Mouse (Mus musculus): ENCODE measurements around the gene Wasf2. TPM values are rescaled to one million over a fixed set of nuclear protein-coding genes. Genes with fewer than 3 reads are reported as not detected.

Gene Wasf2
- polyA plus RNA-seq, 1 experiment = 8.8 TPM

DNA sequence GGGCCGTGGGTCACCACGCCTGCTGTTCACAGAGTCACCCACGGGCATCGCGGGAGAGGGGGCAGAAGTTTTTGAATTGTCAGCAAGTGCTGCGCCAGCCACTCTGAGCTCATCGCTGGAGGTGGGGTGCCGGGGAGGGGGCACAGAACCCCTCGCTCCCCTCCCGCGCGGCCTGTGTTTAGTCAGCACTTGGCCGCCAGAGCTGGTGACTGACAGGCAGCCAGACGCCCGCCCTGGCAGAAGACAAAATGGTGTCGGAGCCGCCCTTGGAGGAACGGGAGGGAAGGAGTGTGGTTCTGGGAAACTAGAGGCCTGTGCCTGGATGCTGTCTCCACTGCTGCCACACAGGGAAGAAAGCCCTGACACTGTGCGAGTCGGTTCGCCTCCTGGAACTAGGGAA, 70.0 kb downstream of the Wasf2 start:
- no peaks in the 10 kb centered on the region for H3K9me3 ChIP-seq (ENCODE audit: control insufficient read depth, low read length)
- H3K4me1 ChIP-seq (ENCODE audit: control insufficient read depth) = peaks cover 13% of the 10 kb centered on the region
- peaks cover 27% of the 10 kb centered on the region for H3K36me3 ChIP-seq (ENCODE audit: control insufficient read depth)
- H3K27me3 ChIP-seq (ENCODE audit: control insufficient read depth) = no peaks in the 10 kb centered on the region
- no peak overlapping the region for H3K4me3 ChIP-seq (replicated peaks)
- no peak for TF ChIP-seq GATA1 (IDR thresholded peaks at IDR 0.05; ENCODE audit: low read length)
- TF ChIP-seq TAL1 (IDR thresholded peaks at IDR 0.05; ENCODE audit: low read length) = no peak

DNA sequence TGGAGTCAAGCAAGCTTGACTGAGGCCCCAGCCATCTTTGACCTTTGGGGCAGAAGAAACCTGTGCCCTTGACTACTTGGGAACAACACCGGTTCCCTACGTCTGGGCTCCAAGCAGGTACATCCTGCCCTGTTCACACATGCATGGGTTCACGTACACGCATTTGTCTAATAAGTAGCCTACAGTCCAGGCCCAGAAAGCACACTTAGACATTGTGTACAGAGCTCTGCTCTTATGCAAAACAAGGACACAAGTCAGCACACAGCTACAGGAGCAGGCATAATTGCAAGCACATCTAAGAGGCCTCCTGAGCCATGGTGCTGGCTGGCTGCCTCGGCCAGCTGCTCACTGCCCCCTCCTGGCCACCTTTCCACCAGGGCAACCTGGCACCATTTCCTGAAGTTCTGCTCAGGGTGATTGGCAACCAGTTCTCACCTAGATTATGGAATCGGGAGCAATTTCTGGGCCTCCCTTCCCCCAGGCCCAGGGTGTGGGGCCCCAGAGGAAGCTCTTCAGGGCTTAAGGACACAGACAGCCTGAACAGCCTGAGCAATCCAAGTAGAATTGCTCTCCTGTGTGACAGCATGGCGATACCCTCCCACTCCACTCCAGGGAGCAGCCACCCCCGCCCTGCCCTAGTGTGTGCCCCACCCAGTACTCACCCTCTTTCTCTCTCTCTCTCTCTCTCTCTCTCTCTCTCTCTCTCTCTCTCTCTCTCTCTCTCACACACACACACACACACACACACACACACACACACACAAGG, 70.9 kb downstream of the Wasf2 start:
- no peak overlapping the region for H3K4me3 ChIP-seq (replicated peaks)
- H3K36me3 ChIP-seq (ENCODE audit: control insufficient read depth) = peaks cover 18% of the 10 kb centered on the region
- H3K27me3 ChIP-seq (ENCODE audit: control insufficient read depth) = no peaks in the 10 kb centered on the region
- TF ChIP-seq TAL1 (IDR thresholded peaks at IDR 0.05; ENCODE audit: low read length) = no peak
- no peak for TF ChIP-seq GATA1 (IDR thresholded peaks at IDR 0.05; ENCODE audit: low read length)
- no peaks in the 10 kb centered on the region for H3K9me3 ChIP-seq (ENCODE audit: control insufficient read depth, low read length)
- peaks cover 13% of the 10 kb centered on the region for H3K4me1 ChIP-seq (ENCODE audit: control insufficient read depth)

DNA sequence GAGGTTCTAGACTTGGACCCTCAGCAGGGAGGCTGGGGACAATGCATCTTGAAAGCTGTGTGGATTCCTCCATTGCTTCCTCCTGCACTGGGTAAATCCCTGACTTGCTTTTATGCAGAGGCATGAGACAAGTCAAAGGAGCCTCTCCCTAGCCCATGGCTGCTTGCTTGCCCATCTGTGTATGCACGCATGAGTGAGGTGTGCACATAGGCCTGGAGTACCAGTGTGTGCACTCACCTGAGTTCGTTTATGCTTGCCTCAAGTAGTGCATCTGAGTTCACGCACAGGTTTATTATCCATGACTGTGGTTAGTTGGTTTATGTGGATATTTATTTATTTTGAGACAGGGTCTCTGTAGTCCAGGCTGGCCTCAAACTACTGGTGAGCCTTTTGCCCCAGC, 71.9 kb downstream of the Wasf2 start:
- Histone ChIP-seq H3K36me3 (ENCODE audit: control insufficient read depth) (peaks cover 7% of the 10 kb centered on the region), H3K4me3 (replicated peaks) (no peak overlapping the region), H3K9me3 (ENCODE audit: control insufficient read depth, low read length) (no peaks in the 10 kb centered on the region), H3K27me3 (ENCODE audit: control insufficient read depth) (no peaks in the 10 kb centered on the region), H3K4me1 (ENCODE audit: control insufficient read depth) (peaks cover 13% of the 10 kb centered on the region)
- TF ChIP-seq GATA1 (IDR thresholded peaks at IDR 0.05; ENCODE audit: low read length) (no peak), TAL1 (IDR thresholded peaks at IDR 0.05; ENCODE audit: low read length) (no peak)

DNA sequence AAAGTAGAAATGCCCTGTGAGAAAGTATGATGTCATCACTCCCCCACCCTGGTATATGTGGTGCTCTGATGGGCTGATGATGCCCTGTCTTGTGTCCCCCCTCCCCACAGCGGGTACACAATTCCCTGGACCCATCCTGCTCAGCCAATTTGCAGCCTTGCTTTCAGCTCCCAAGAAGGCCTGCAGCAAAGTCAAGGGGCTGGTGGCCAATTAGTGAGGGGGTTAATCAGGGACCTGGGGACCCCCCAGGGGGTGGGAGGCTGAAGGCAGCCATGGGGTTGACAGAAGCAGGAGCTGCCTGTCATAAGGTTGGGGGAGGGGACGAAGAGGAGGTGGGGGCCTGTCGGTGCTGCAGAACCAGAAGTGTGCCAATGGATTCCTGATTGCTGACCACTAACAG, 73.3 kb downstream of the Wasf2 start:
- no peak for TF ChIP-seq TAL1 (IDR thresholded peaks at IDR 0.05; ENCODE audit: low read length)
- TF ChIP-seq GATA1 (IDR thresholded peaks at IDR 0.05; ENCODE audit: low read length) = no peak
- peaks cover 3% of the 10 kb centered on the region for H3K27me3 ChIP-seq (ENCODE audit: control insufficient read depth)
- H3K36me3 ChIP-seq (ENCODE audit: control insufficient read depth) = peaks cover 3% of the 10 kb centered on the region
- H3K4me1 ChIP-seq (ENCODE audit: control insufficient read depth) = peaks cover 13% of the 10 kb centered on the region
- H3K9me3 ChIP-seq (ENCODE audit: control insufficient read depth, low read length) = no peaks in the 10 kb centered on the region
- H3K4me3 ChIP-seq (replicated peaks) = no peak overlapping the region

DNA sequence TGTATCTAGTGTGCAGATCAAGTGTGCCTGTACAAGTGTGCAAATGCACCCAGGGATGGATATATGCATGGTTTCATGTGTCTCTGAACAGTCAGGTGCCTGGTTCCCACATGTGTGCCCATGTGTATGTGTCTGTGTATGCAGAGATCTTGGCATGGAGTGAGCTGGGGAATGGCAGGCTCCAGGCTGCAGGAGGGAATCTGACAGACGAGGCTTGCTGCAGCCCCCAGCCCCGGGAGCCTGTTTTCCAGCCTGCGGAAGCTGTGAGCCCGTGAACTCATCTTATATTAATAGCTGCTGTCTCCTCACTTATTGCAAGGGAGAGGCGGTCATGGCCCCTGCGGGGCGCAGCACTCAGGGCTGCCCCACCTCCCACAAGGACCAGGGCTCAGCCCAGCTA, 74.1 kb downstream of the Wasf2 start:
- Histone ChIP-seq H3K4me3 (replicated peaks) (no peak overlapping the region), H3K4me1 (ENCODE audit: control insufficient read depth) (peaks cover 10% of the 10 kb centered on the region), H3K27me3 (ENCODE audit: control insufficient read depth) (peaks cover 10% of the 10 kb centered on the region), H3K9me3 (ENCODE audit: control insufficient read depth, low read length) (no peaks in the 10 kb centered on the region), H3K36me3 (ENCODE audit: control insufficient read depth) (peaks cover 3% of the 10 kb centered on the region)
- TF ChIP-seq GATA1 (IDR thresholded peaks at IDR 0.05; ENCODE audit: low read length) (no peak), TAL1 (IDR thresholded peaks at IDR 0.05; ENCODE audit: low read length) (no peak)

DNA sequence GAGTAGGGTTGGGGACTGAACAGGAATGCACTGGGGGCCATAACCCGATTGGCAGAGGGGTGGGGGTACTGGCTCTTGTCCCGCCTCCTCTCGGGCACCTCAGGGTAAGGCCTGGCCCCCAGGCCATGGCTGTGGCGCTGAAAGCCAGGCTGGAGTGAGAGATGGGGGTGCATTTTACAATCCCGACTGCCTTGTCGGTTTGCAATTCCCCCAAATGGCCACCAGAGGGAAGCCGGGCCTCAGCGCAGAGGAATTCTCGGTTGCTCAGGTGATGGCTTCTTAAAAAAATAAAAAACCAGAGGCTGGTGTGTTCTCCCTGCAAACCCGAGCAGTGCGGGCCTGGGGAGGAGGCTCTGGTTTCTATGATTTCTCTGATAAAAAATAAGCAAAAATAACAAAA, 79.1 kb downstream of the Wasf2 start:
- Histone ChIP-seq H3K27me3 (ENCODE audit: control insufficient read depth) (peaks cover 53% of the 10 kb centered on the region), H3K4me1 (ENCODE audit: control insufficient read depth) (peaks cover 17% of the 10 kb centered on the region), H3K4me3 (replicated peaks) (no peak overlapping the region), H3K36me3 (ENCODE audit: control insufficient read depth) (no peaks in the 10 kb centered on the region), H3K9me3 (ENCODE audit: control insufficient read depth, low read length) (peaks cover 2% of the 10 kb centered on the region; the same call in 1 of the 2 replicates)
- TF ChIP-seq GATA1 (IDR thresholded peaks at IDR 0.05; ENCODE audit: low read length) (no peak), TAL1 (IDR thresholded peaks at IDR 0.05; ENCODE audit: low read length) (no peak)

DNA sequence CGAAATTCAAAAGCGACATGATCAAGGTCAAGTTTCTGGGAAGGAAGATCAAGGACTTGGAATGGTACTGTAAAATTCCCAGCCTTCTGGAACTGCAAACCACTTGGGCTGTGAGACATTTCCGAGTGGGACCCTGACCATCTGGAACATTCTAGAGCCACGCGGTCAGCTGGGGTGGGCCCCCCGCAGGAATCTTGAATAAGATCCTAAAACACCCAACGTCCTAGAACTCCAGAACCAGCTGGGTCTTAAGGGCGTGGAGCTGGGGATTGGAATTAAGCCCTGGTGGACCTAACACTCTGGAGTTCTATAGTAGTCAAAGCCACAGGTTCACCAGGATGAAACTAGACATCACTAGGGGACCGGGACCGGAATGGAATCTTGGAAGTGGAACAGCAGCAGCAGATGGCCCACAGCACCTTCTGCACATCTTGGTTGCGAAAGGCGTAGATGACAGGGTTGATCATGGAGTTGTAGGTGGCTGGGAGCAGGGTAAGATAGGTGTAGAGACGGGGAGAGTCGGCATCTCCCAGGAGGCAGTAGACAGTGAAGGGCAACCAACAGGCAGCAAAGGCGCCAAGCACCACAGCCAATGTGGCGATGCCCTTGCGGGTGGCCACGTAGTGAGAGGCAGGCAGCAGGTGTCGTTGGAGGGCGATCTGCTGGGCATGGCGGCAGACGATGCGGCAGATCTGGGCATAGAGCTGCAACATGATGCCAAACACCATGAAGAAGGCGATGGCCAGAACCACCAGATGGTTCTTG, 79.9 kb downstream of the Wasf2 start:
- Histone ChIP-seq H3K4me1 (ENCODE audit: control insufficient read depth) (peaks cover 17% of the 10 kb centered on the region), H3K36me3 (ENCODE audit: control insufficient read depth) (no peaks in the 10 kb centered on the region), H3K27me3 (ENCODE audit: control insufficient read depth) (peaks cover 59% of the 10 kb centered on the region), H3K4me3 (replicated peaks) (no peak overlapping the region), H3K9me3 (ENCODE audit: control insufficient read depth, low read length) (peaks cover 2% of the 10 kb centered on the region; the same call in 1 of the 2 replicates)
- TF ChIP-seq TAL1 (IDR thresholded peaks at IDR 0.05; ENCODE audit: low read length) (no peak), GATA1 (IDR thresholded peaks at IDR 0.05; ENCODE audit: low read length) (no peak)

DNA sequence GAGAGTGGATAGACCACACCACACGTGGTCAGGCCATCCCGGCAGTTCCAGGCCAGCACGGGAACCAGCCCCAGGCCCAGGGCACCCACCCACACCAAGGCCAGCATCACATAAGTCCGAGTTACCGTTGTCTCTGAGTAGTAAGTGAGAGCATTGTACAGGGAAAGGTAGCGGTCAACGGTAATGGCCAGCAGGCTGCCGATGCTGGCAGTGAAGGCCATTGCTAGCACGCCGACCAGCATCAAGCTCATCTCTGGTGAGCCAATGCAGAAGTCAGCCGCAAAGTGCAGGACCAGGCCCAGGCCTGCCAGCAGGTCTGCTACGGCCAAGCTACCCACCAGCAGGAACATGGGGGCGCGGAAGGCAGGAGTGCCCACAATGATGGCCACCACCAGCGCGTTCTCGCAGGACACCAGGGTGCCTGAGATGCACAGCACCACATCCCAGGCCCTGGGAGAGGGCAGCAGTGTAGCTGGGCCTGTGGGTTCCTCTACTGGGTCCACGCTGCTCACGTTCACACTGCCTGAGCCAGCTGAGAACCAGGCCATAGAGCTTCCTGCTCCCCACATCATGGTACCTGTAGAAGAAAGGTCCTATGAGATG, 80.6 kb downstream of the Wasf2 start:
- Histone ChIP-seq H3K36me3 (ENCODE audit: control insufficient read depth) (no peaks in the 10 kb centered on the region), H3K4me3 (replicated peaks) (no peak overlapping the region), H3K27me3 (ENCODE audit: control insufficient read depth) (peaks cover 63% of the 10 kb centered on the region), H3K4me1 (ENCODE audit: control insufficient read depth) (peaks cover 17% of the 10 kb centered on the region), H3K9me3 (ENCODE audit: control insufficient read depth, low read length) (peaks cover 2% of the 10 kb centered on the region; the same call in 1 of the 2 replicates)
- no peak for TF ChIP-seq GATA1 (IDR thresholded peaks at IDR 0.05; ENCODE audit: low read length)
- TF ChIP-seq TAL1 (IDR thresholded peaks at IDR 0.05; ENCODE audit: low read length) = no peak

Measured in erythroblast, embryonic 14.5 days (primary cell).